Mouse (Mus musculus) myocyte (in vitro differentiated cells): ENCODE data around the gene Fbxo48. TPM values are rescaled to one million over a fixed set of nuclear protein-coding genes. Genes with fewer than 3 reads are reported as not detected.

Source experiments
- H3K27me3 ChIP-seq: one replicate; pipeline ENCODE4 v1.6.1; 2011; ENCODE audit not compliant: control insufficient read depth, insufficient read depth, insufficient read length
- H3K36me3 ChIP-seq: one replicate; pipeline ENCODE4 v1.6.1; 2011; ENCODE audit not compliant: control insufficient read depth, insufficient read depth
- H3K4me2 ChIP-seq: one replicate; pipeline ENCODE4 v1.6.1; 2011; ENCODE audit warnings: low read depth, control low read depth
- H3K4me3 ChIP-seq: one replicate; pipeline ENCODE4 v1.5.1; 2011; ENCODE audit warnings: mild to moderate bottlenecking, control low read depth, moderate library complexity
- H3K79me2 ChIP-seq: one replicate; pipeline ENCODE4 v1.6.1; 2011; ENCODE audit not compliant: control insufficient read depth, insufficient read depth
- H3ac ChIP-seq: one replicate; pipeline ENCODE4 v1.6.1; 2011; ENCODE audit not compliant: control insufficient read depth, insufficient read length
- CEBPB ChIP-seq: IDR thresholded peaks from 2 replicates; pipeline ENCODE4 v1.6.1; 2011; ENCODE audit warnings: mild to moderate bottlenecking, moderate library complexity; ENCODE audit not compliant: poor library complexity, insufficient read depth, severe bottlenecking
- E2F4 ChIP-seq: IDR thresholded peaks from one replicate; pipeline ENCODE4 v1.6.1; 2011; ENCODE audit warnings: mild to moderate bottlenecking, control low read depth, moderate library complexity; ENCODE audit not compliant: insufficient read depth
- MAX ChIP-seq: IDR thresholded peaks from one replicate; pipeline ENCODE4 v1.6.1; 2011; ENCODE audit warnings: low read depth, mild to moderate bottlenecking, control low read depth
- MYOD1 ChIP-seq, 3 experiments: IDR thresholded peaks; one replicate each; pipeline ENCODE4 v1.6.1; 2011; ENCODE audit warnings: control low read depth in 2 of 3, low read depth in 2 of 3, mild to moderate bottlenecking in 2 of 3, moderate library complexity in 1 of 3; ENCODE audit not compliant: insufficient read length in 2 of 3, control insufficient read depth in 1 of 3
- MYOG ChIP-seq, 3 experiments: IDR thresholded peaks; one replicate each; pipeline ENCODE4 v1.6.1; 2011; ENCODE audit warnings: control low read depth in 2 of 3, low read depth in 2 of 3, mild to moderate bottlenecking in 2 of 3; ENCODE audit not compliant: insufficient read length in 2 of 3, control insufficient read depth in 1 of 3, insufficient read depth in 1 of 3
- POLR2A ChIP-seq: IDR thresholded peaks from one replicate; pipeline ENCODE4 v1.6.1; 2011; ENCODE audit warnings: low read depth, mild to moderate bottlenecking, control low read depth, moderate library complexity; ENCODE audit not compliant: insufficient read length
- POLR2AphosphoS2 ChIP-seq: IDR thresholded peaks from one replicate; pipeline ENCODE4 v1.6.1; 2011; ENCODE audit warnings: low read depth, control low read depth; ENCODE audit not compliant: insufficient read length
- REST ChIP-seq: IDR thresholded peaks from one replicate; pipeline ENCODE4 v1.6.1; 2011; ENCODE audit warnings: mild to moderate bottlenecking, control low read depth, moderate library complexity; ENCODE audit not compliant: insufficient read depth, insufficient read length
- SRF ChIP-seq: IDR thresholded peaks from one replicate; pipeline ENCODE4 v1.6.1; 2011; ENCODE audit warnings: low read depth; ENCODE audit not compliant: control insufficient read depth, insufficient read length
- TCF12 ChIP-seq: IDR thresholded peaks from one replicate; pipeline ENCODE4 v1.6.1; 2011; ENCODE audit warnings: mild to moderate bottlenecking, control low read depth; ENCODE audit not compliant: poor library complexity, insufficient read depth, severe bottlenecking
- TCF3 ChIP-seq: IDR thresholded peaks from one replicate; pipeline ENCODE4 v1.6.1; 2011; ENCODE audit warnings: low read depth, control low read depth; ENCODE audit not compliant: insufficient read length
- USF1 ChIP-seq: IDR thresholded peaks from one replicate; pipeline ENCODE4 v1.6.1; 2011; ENCODE audit warnings: low read depth, mild to moderate bottlenecking, control low read depth, moderate library complexity
- polyA plus RNA-seq: library from polyadenylated mRNA; unstranded; fragments of >200 nt; fragmentation: generic; extraction: Trizol; gene quantifications from one replicate; pipeline ENCODE4 v1.2.1, GENCODE M21; 2012; ENCODE audit warnings: missing spikeins

Gene Fbxo48
- polyA plus RNA-seq, 1 experiment: 0.60 TPM

DNA sequence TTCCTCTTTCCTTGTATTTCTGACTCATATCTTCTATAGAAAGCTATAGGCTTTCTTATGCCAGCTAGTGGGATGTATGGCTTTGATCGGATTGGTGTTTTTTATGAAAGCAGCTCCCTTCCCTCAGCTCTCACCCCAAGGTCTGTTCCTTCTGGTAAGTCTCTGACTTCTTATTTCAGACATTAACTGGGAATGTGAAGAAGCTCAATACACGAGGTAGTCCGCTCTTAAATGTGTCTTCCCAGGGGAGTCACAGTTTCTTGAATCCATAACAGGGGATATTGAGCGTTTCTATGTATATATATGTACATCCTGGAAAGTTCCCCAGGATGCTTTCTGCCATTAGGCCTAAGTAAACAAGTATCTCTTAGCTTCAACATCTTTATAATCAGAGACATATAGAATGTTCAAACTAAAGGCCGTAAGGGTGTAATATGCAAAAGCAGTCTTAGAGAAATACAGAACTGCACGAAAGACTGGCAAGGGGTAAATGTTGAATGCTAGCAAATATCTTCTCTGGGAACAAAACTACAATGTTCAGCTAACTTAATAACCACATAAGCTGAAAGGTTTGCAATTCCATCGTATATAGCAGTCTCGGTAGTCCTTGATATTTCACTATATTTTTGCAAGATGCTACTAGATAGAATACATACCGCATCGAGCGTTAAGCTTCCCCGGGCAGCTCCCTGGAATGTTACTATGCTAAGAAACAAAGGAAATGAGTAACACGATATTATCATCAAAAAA is 774 bp upstream of the Fbxo48 start:
- TF ChIP-seq POLR2A: no peak
- TF ChIP-seq CEBPB: no peak
- no peak for TF ChIP-seq E2F4
- Histone ChIP-seq H3ac (peak overlapping the region; percentile 74), H3K79me2 (no peaks in the 10 kb centered on the region), H3K36me3 (no peaks in the 10 kb centered on the region), H3K4me2 (peak overlapping the region; percentile 73), H3K4me3 (peak overlapping the region; percentile 54), H3K27me3 (no peaks in the 10 kb centered on the region)

DNA sequence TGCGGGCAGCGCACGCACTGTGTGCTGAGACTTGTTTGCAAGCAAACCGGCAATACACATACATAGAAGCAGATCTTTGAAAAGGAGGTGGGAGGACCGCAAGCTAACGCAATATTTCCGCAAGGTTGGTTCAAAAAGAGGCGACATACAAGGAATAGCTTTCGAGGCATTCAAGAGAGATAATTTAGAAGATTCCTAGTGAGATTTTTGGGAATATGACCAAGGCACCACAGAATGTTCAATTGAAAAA is 511 bp downstream of the Fbxo48 start:
- H3K36me3 ChIP-seq: no peaks in the 10 kb centered on the region
- H3K27me3 ChIP-seq: no peaks in the 10 kb centered on the region
- H3K79me2 ChIP-seq: no peaks in the 10 kb centered on the region
- peak overlapping the region; percentile 54 for H3K4me3 ChIP-seq
- peak overlapping the region; percentile 66 for H3K4me2 ChIP-seq
- no peak for TF ChIP-seq MAX
- no peak for TF ChIP-seq USF1
- no peak for TF ChIP-seq SRF
- no peak for TF ChIP-seq MYOD1 (IDR thresholded peaks at IDR 0.05; ENCODE audit: control insufficient read depth in 1 of 3, insufficient read length in 2 of 3, low read depth in 2 of 3)
- TF ChIP-seq REST: no peak
- H3ac ChIP-seq: peak overlapping the region; percentile 74

DNA sequence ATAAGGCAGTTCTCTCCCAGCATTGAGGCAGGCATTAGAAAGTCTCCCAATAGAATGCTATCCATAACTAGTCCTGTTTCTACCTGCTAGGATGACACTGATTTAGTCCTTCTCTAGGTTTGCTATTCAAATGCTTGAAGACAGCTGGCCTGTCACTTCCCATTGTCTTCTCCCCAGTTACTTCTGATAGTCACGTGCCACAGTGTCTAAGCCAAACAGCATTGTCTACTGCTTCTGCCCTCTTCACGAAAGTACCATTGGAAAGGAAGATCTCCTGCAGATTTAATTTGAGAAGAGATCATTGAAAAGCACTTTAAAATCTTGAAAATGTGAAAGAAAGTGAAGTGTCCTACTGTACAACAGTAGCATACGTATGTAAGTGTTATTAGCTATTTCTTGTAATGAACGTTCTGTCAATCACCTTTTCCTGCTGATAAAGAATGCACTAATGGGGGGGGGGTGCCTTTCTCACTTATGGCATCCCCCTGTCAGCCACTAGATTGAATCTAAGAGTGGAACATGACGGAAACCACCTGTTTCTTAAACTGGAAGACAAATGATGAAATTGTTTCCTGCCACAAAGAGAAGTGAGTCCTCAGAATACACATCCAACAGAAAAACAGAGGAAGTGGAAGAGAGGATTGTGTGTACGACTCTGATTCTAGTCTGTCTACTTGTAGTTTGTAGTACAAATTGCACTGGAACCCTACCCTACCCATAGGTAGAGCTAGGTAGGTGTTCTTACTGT is 5.1 kb downstream of the Fbxo48 start:
- Histone ChIP-seq H3K79me2 (no peaks in the 10 kb centered on the region), H3K36me3 (no peaks in the 10 kb centered on the region), H3K4me2 (no peak overlapping the region), H3K4me3 (no peak overlapping the region), H3K27me3 (no peaks in the 10 kb centered on the region), H3ac (no peak overlapping the region)
- TF ChIP-seq TCF3: no peak

DNA sequence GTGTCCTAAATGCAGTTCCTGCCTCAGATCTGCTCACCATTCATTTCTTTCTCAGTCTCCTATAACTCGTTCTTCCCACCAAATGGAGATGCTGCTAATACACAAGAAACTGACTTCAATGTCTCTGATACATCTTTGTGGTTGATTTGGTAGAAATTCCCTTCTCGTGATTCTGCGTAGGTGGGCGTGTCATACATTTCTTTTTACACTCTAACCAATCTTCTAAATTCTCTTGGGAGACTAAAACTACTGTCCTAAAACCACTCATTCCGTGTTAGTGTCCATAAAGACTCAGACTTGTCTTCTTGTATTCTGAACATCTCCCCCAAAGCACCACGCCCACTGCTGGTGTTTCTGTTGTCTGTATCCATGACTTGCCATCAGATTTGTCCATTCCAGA is 5.9 kb downstream of the Fbxo48 start:
- no peak overlapping the region for H3K4me3 ChIP-seq
- no peaks in the 10 kb centered on the region for H3K36me3 ChIP-seq
- H3K27me3 ChIP-seq: no peaks in the 10 kb centered on the region
- TF ChIP-seq MYOG (IDR thresholded peaks at IDR 0.05; ENCODE audit: control insufficient read depth in 1 of 3, insufficient read depth in 1 of 3, insufficient read length in 2 of 3, low read depth in 2 of 3) (no peak), REST (no peak), CEBPB (no peak), E2F4 (no peak)
- no peak overlapping the region for H3ac ChIP-seq
- H3K79me2 ChIP-seq: no peaks in the 10 kb centered on the region
- no peak overlapping the region for H3K4me2 ChIP-seq

DNA sequence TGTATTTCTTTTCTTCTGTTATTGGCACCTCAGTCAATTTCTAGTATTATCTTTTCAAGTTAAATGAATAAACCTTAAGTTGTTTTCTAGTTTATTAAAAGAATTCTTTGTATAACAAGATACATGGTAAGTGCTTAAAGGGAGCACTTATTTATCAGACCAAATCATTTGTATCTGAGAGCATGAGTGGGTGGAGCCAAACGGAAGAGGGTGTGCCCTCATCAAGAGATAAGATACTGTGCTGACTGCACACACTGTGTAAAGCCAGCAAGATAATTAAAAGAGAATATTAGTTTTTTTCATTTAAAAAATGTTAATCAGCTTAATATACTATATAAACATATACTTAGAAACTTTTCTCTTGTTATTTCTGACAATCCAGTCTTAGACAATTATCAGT is 7.3 kb downstream of the Fbxo48 start:
- Histone ChIP-seq H3K4me2 (no peak overlapping the region), H3K27me3 (no peaks in the 10 kb centered on the region), H3ac (no peak overlapping the region), H3K79me2 (no peaks in the 10 kb centered on the region), H3K4me3 (no peak overlapping the region), H3K36me3 (no peaks in the 10 kb centered on the region)
- TF ChIP-seq TCF3 (no peak), MYOD1 (IDR thresholded peaks at IDR 0.05; ENCODE audit: control insufficient read depth in 1 of 3, insufficient read length in 2 of 3, low read depth in 2 of 3) (no peak)

DNA sequence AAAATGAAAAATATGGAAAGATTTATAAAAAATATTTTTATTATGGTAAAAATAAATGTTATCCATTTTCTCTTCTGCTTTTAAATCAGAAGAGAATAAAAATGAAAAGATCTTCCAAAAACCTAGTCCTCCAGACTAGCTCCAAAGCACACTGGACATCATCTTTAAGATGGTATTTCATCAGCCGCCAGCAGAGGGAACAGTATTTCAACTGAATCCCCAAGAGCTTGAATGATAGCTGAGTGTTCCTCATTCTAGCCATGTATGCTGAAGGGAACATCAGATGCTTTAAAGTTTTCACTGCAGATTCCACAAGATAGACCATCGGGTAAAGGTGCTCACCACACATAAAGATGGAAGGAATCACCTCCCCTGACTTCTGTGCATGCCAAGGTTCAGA is 16.6 kb downstream of the Fbxo48 start:
- H3K36me3 ChIP-seq: no peaks in the 10 kb centered on the region

More for the DNA sequence above, 16.6 kb downstream of the Fbxo48 start:
- no peak overlapping the region for H3ac ChIP-seq
- H3K79me2 ChIP-seq: no peaks in the 10 kb centered on the region
- no peak overlapping the region for H3K4me2 ChIP-seq
- no peaks in the 10 kb centered on the region for H3K27me3 ChIP-seq
- TF ChIP-seq SRF: no peak
- no peak for TF ChIP-seq REST
- TF ChIP-seq USF1: no peak
- no peak for TF ChIP-seq TCF3
- TF ChIP-seq TCF12: no peak
- no peak for TF ChIP-seq MAX
- TF ChIP-seq MYOD1 (IDR thresholded peaks at IDR 0.05; ENCODE audit: control insufficient read depth in 1 of 3, insufficient read length in 2 of 3, low read depth in 2 of 3): no peak
- no peak for TF ChIP-seq CEBPB
- TF ChIP-seq POLR2A: no peak
- no peak for TF ChIP-seq POLR2AphosphoS2
- no peak for TF ChIP-seq MYOG (IDR thresholded peaks at IDR 0.05; ENCODE audit: control insufficient read depth in 1 of 3, insufficient read depth in 1 of 3, insufficient read length in 2 of 3, low read depth in 2 of 3)
- TF ChIP-seq E2F4: no peak
- H3K4me3 ChIP-seq: no peak overlapping the region
